ENCODE assay signal across 9 mouse cellular contexts in genomic region chr2:158064571-158065048, GRCm38 (mm10). TPM values are rescaled to one million over a fixed set of nuclear protein-coding genes. Genes with fewer than 3 reads are reported as not detected.
DNase-seq lines count a peak whose midpoint lies in the region; ATAC-seq and TF ChIP-seq lines count a peak whose summit lies in the region.
"Had no signal": no experiment of that assay in that cellular context is flagged by ENCODE, and none has a peak within 500 bp of the region (broad histone marks: within the 10 kb centered on the region; RNA-seq: fewer than 3 reads in every experiment).

No protein-coding gene starts in this region.

- no peaks in the 10 kb centered on the region for H3K9me3 ChIP-seq in heart, embryonic 13.5 days
- no peaks in the 10 kb centered on the region for H3K9me3 ChIP-seq in lung, embryonic 15.5 days
- H3K9me3 ChIP-seq: limb, embryonic 12.5 days had no signal

- H3K4me2 ChIP-seq in heart, embryonic 13.5 days, result no peak overlapping the region
- no peak overlapping the region for H3K4me2 ChIP-seq in lung, embryonic 15.5 days
- H3K4me2 ChIP-seq: limb, embryonic 12.5 days had no signal

- peaks cover 61% of the 10 kb centered on the region for H3K36me3 ChIP-seq in heart, embryonic 13.5 days
- H3K36me3 ChIP-seq in lung, embryonic 15.5 days, result peaks cover 30% of the 10 kb centered on the region

- H3K9ac ChIP-seq in heart, embryonic 13.5 days, result no peak overlapping the region
- H3K9ac ChIP-seq in lung, embryonic 15.5 days, result no peak overlapping the region
- H3K9ac ChIP-seq: limb, embryonic 12.5 days had no signal

- 23% methylated on average over 3 of the region's 3 CpGs for WGBS in heart, embryonic 13.5 days
- WGBS in lung, embryonic 15.5 days, result 21% methylated on average over 3 of the region's 3 CpGs

- no peak overlapping the region for H3K4me3 ChIP-seq in layer of hippocampus, adult 2 months
- H3K4me3 ChIP-seq in heart, embryonic 13.5 days, result no peak overlapping the region
- no peak overlapping the region for H3K4me3 ChIP-seq in lung, embryonic 15.5 days
- H3K4me3 ChIP-seq: limb, embryonic 12.5 days had no signal

- H3K27ac ChIP-seq in layer of hippocampus, adult 2 months, result no peak overlapping the region
- peak overlapping the region; percentile 93 for H3K27ac ChIP-seq in heart, embryonic 13.5 days (replicated peaks)
- no peak overlapping the region for H3K27ac ChIP-seq in lung, embryonic 15.5 days
- H3K27ac ChIP-seq: limb, embryonic 12.5 days had no signal

- peaks cover 48% of the 10 kb centered on the region for H3K4me1 ChIP-seq in heart, embryonic 13.5 days
- no peaks in the 10 kb centered on the region for H3K4me1 ChIP-seq in lung, embryonic 15.5 days
- H3K4me1 ChIP-seq: limb, embryonic 12.5 days had no signal

- no peak for ATAC-seq in heart, embryonic 13.5 days (ENCODE audit: extremely low read depth, insufficient number of reproducible peaks, low FRiP score, low TSS enrichment)
- peak; percentile 23; the same call in 1 of the 2 replicates for ATAC-seq in lung, embryonic 15.5 days (ENCODE audit: borderline replicate concordance, extremely low read depth, low FRiP score, low TSS enrichment)

- peak; percentile 82 for TF ChIP-seq CTCF in layer of hippocampus, adult 2 months (conservative IDR thresholded peaks at IDR 0.05)

- peak; percentile 26 to 38 for DNase-seq in layer of hippocampus, adult 2 months (ENCODE audit: low spot score in 2 of 2)
- no peak for DNase-seq in layer of hippocampus, postnatal 25 days (ENCODE audit: extremely low spot score in 1 of 2, low spot score in 1 of 2)
- DNase-seq in ZHBTc4 (ENCODE audit: low read depth, low spot score), result peak; percentile 35
- no peak for DNase-seq in urinary bladder, postnatal 14 days (ENCODE audit: low spot score)
- no peak for DNase-seq in spleen, postnatal 4 days (ENCODE audit: low spot score in 2 of 2)
- no peak for DNase-seq in embryo, embryonic 9.5 days (ENCODE audit: extremely low spot score)

- no peaks in the 10 kb centered on the region for H3K27me3 ChIP-seq in heart, embryonic 13.5 days (replicated peaks)
- no peaks in the 10 kb centered on the region for H3K27me3 ChIP-seq in lung, embryonic 15.5 days
- H3K27me3 ChIP-seq: limb, embryonic 12.5 days had no signal

RNA-seq across cellular contexts. Expression of gene Rprd1b, which starts 36.3 kb away (rescaled TPM):
- total RNA-seq in layer of hippocampus, adult 2 months (2021), result 10 to 100 TPM; 48.9 to 57.2 TPM
- total RNA-seq in layer of hippocampus, postnatal 25 days (2021), result 10 to 100 TPM; 40.6 to 45.5 TPM
- polyA plus RNA-seq in heart, embryonic 13.5 days (2015; fragmentation: Nextera tagmentation; extraction: Ambion mirVana), result 26.7 and 27.4 TPM in 2 replicates
- polyA plus RNA-seq in lung, embryonic 15.5 days (2015; fragmentation: Nextera tagmentation; extraction: Ambion mirVana), result 43.8 and 45.6 TPM in 2 replicates

RNA-seq across cellular contexts. Expression of gene Tti1, which starts 36.4 kb away (rescaled TPM):
- 10 to 100 TPM; 21.1 to 23.6 TPM for total RNA-seq in layer of hippocampus, adult 2 months (2021)
- 10 to 100 TPM; 19.3 to 20.0 TPM for total RNA-seq in layer of hippocampus, postnatal 25 days (2021)
- polyA plus RNA-seq in heart, embryonic 13.5 days (2015; fragmentation: Nextera tagmentation; extraction: Ambion mirVana), result 22.1 and 24.5 TPM in 2 replicates
- polyA plus RNA-seq in lung, embryonic 15.5 days (2015; fragmentation: Nextera tagmentation; extraction: Ambion mirVana), result 25.5 and 25.9 TPM in 2 replicates

Comparison
In these comparisons a context has a peak if more than half of its experiments do, and no peak if none do; other contexts are left out.
1. DNase-seq: peak in layer of hippocampus, adult 2 months (2 of 2) and ZHBTc4 (single experiment); none in layer of hippocampus, postnatal 25 days (0 of 2), urinary bladder, postnatal 14 days (single experiment), spleen, postnatal 4 days (0 of 2) and embryo, embryonic 9.5 days (single experiment).